Mouse (Mus musculus) neural tube, embryonic 11.5 days (tissue): ENCODE data around the gene Nbea. TPM values are rescaled to one million over a fixed set of nuclear protein-coding genes. Genes with fewer than 3 reads are reported as not detected.

Experiments used
- ATAC-seq: fragments of 200-750 bp; cut with Nextera tagmentation; 2 replicates; pipeline ENCODE4 v1.8.0; 2017; ENCODE audit warnings: moderate number of reproducible peaks, mild to moderate bottlenecking, moderate TSS enrichment, moderate library complexity; ENCODE audit not compliant: insufficient read depth, low FRiP score, low TSS enrichment
- DNase-seq: peaks from one replicate; pipeline ENCODE4 v3.0.0-alpha.2; 2015; ENCODE audit warnings: low spot score
- H3K27ac ChIP-seq: fragments of 300-500 bp; sonication (generic); 2 replicates; pipeline ENCODE4 v1.5.1; 2014; ENCODE audit warnings: low read depth, mild to moderate bottlenecking, low read length
- H3K27me3 ChIP-seq: fragments of 300-500 bp; sonication (generic); 2 replicates; pipeline ENCODE4 v1.6.1; 2014; ENCODE audit warnings: mild to moderate bottlenecking, low read length, mixed read lengths; ENCODE audit not compliant: control insufficient read depth, insufficient read depth
- H3K36me3 ChIP-seq: fragments of 300-500 bp; sonication (generic); 2 replicates; pipeline ENCODE4 v1.6.1; 2014; ENCODE audit warnings: mild to moderate bottlenecking, low read length, moderate library complexity, mixed read lengths; ENCODE audit not compliant: control insufficient read depth, insufficient read depth
- H3K4me1 ChIP-seq: fragments of 300-500 bp; sonication (generic); 2 replicates; pipeline ENCODE4 v1.6.1; 2014; ENCODE audit warnings: low read length, mixed read lengths; ENCODE audit not compliant: control insufficient read depth, insufficient read depth
- H3K4me2 ChIP-seq: fragments of 300-500 bp; sonication (generic); 2 replicates; pipeline ENCODE4 v1.6.1; 2014; ENCODE audit warnings: low read depth, mild to moderate bottlenecking, moderate library complexity
- H3K4me3 ChIP-seq: fragments of 300-500 bp; sonication (generic); 2 replicates; pipeline ENCODE4 v1.5.1; 2014; ENCODE audit warnings: low read depth, low read length
- H3K9ac ChIP-seq: fragments of 300-500 bp; sonication (generic); 2 replicates; pipeline ENCODE4 v1.6.1; 2014; ENCODE audit warnings: mild to moderate bottlenecking, low read length
- H3K9me3 ChIP-seq: fragments of 300-500 bp; sonication (generic); 2 replicates; pipeline ENCODE4 v1.6.1; 2016; ENCODE audit warnings: low read length; ENCODE audit not compliant: control insufficient read depth
- WGBS: fragments of 180-500 bp; shearing (Covaris S2); extraction: QIAGEN DNeasy Blood & Tissue Kit; methylation state at CpG from one replicate; pipeline ENCODE4 v1.1.7; 2014; 5-methylcytosine and 5-hydroxymethylcytosine counted together
- polyA plus RNA-seq: library from polyadenylated mRNA; unstranded; fragments of >200 nt; fragmentation: Nextera tagmentation; extraction: Ambion mirVana; gene quantifications from 2 replicates; pipeline ENCODE4 v1.2.1, GENCODE M21; 2014

The Nbea gene
- polyA plus RNA-seq, 1 experiment from 2014 or later = 18.8 TPM

DNA sequence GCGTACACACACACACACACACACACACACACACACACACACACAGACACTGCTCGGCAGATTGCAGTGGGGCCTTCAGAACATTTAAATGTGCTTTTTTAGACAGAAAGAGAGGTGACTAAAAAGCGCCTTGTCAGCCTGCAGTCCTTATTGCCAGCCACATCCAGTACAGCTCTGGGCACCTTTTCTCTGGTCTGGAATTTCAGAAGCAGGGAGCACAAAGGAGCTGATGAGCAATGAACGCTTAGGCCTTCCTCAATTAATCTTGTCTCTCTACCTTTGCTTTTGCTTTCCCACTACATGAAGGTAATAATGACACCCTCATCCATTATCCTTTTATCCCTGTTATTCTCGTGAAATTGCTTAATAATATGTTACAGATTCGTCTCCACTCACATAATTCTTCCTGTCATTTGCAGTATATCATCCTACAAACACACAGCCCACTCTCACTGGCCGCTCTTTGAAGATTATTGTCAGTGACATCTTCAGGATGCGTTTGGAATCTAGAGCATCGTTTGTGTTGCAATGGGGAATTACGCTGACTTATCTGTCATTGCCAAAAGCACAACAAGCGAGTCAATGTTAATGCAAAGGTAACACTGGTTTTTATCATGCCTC is 432.9 kb downstream of the Nbea start:
- no peak overlapping the region for H3K27ac ChIP-seq
- peaks cover 2% of the 10 kb centered on the region for H3K4me1 ChIP-seq

DNA sequence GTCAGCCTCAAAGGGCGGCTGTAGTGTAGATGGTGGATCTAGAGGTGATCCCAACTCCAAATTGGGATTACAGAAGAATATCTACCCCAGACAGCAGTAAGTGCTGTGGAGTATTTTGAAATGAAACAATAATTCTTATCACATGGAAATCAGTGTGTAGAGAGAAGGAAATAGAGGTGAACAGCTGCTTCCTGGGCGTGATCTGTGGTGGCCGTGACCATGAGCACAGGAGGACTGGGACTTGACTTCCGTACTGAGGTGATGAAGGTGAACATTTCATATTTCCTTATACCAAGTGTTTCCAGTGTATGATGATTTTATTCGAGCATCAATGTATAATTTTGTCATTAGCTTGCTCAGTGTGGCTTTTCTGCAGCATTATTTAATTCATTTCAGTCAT is 439.6 kb downstream of the Nbea start:
- no peak overlapping the region for H3K27ac ChIP-seq
- H3K4me3 ChIP-seq = no peak overlapping the region
- H3K9me3 ChIP-seq = no peaks in the 10 kb centered on the region
- ATAC-seq = no peak
- H3K9ac ChIP-seq = no peak overlapping the region
- no peak overlapping the region for H3K4me2 ChIP-seq
- H3K27me3 ChIP-seq = no peaks in the 10 kb centered on the region
- DNase-seq = no peak
- H3K36me3 ChIP-seq = no peaks in the 10 kb centered on the region
- 88% methylated on average over 5 of the region's 5 CpGs for WGBS
- H3K4me1 ChIP-seq = no peaks in the 10 kb centered on the region

More for the DNA sequence above, 432.9 kb downstream of the Nbea start:
- no peak overlapping the region for H3K9ac ChIP-seq
- 56% methylated on average over 11 of the region's 11 CpGs for WGBS
- H3K36me3 ChIP-seq = no peaks in the 10 kb centered on the region
- no peaks in the 10 kb centered on the region for H3K27me3 ChIP-seq
- H3K9me3 ChIP-seq = no peaks in the 10 kb centered on the region
- ATAC-seq (no peak), DNase-seq (no peak)
- no peak overlapping the region for H3K4me2 ChIP-seq
- H3K4me3 ChIP-seq = no peak overlapping the region

DNA sequence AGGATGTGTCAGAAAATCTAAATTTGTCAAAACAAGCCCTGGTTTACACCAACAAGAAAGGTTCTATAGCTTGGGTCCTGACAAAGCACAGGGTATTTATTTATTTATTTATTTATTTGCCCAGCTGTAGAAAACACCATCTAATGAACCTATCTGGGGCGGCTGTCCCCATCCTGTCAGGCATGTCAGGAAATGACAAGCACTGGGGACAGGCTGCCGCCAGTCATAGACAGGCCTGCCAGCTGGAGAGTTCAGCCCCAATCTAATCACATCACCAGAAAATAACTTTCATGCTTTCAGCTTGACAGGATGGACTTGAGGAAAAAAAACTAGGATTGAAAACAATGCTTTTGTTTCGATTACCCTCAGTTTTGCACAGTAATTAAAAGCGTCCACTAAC is 440.8 kb downstream of the Nbea start:
- H3K27me3 ChIP-seq = no peaks in the 10 kb centered on the region
- no peak overlapping the region for H3K4me2 ChIP-seq
- no peak overlapping the region for H3K27ac ChIP-seq
- H3K4me1 ChIP-seq = no peaks in the 10 kb centered on the region
- ATAC-seq = no peak
- WGBS = 88% methylated on average over 4 of the region's 4 CpGs
- no peaks in the 10 kb centered on the region for H3K36me3 ChIP-seq
- H3K9ac ChIP-seq = no peak overlapping the region
- no peak overlapping the region for H3K4me3 ChIP-seq
- no peaks in the 10 kb centered on the region for H3K9me3 ChIP-seq
- no peak for DNase-seq

DNA sequence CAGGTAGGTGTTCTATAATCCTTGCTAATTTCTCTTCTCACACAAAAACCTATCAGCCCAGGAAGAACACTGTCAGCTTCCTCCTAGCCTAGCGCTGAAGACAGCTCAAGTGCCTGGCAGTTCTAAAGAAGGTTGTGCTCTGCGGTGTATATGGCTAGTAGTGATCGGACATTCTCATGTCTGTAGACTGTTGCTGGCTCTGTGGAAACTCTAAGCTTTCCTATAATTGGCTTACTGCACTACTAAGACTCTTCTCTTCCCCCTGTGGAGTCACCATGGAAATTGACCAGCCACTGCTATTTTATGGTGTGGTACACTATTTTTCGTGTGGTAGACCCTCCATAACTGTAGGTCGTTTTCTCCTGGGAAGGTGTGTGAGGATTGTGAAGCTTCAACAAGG is 441.3 kb downstream of the Nbea start:
- Histone ChIP-seq H3K9me3 (no peaks in the 10 kb centered on the region), H3K36me3 (no peaks in the 10 kb centered on the region), H3K4me1 (no peaks in the 10 kb centered on the region), H3K27ac (no peak overlapping the region), H3K27me3 (no peaks in the 10 kb centered on the region), H3K9ac (no peak overlapping the region), H3K4me3 (no peak overlapping the region), H3K4me2 (no peak overlapping the region)
- ATAC-seq (no peak), DNase-seq (no peak)
- WGBS = 84% methylated on average over 5 of the region's 5 CpGs

DNA sequence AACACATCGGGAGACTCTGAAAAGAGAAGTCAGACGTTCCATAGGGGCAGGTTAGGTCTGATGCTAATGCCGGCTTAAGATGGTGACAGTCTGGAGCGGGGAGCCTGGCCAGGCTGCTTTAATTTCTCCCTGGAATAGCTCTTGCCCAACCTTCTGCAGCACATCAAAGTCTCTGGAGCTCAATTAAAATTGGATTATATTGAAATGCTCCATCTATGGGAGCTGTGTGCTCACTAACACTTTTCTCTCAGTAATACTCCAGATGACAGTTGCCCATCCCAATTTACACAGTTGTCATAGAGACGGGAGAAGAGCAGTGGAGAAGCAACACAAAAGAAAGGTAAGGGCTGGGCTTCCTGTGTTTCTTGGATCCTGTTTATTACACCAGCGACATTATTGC is 442.1 kb downstream of the Nbea start:
- 67% methylated on average over 6 of the region's 6 CpGs for WGBS
- H3K9me3 ChIP-seq = no peaks in the 10 kb centered on the region

DNA sequence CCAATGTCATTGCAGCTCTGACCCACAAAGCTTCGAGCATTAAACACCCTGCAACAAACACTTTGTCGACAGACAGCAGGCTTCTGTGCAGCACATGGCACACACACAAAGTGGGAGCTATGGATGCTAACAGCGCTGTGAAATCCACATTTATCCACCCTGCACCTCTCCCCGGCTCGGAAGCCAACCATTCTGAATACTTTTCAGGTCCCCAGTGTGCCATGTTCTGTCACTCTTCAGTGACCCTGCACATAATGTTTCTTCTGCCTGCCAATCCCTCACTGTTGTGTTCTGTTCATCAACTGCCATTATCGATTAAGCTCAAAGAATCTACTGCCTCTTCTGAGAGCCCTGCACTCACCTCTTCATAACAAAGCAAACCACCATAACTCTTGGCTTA is 449.8 kb downstream of the Nbea start:
- Histone ChIP-seq H3K9ac (no peak overlapping the region), H3K36me3 (no peaks in the 10 kb centered on the region), H3K4me1 (no peaks in the 10 kb centered on the region), H3K27me3 (no peaks in the 10 kb centered on the region), H3K4me3 (no peak overlapping the region), H3K9me3 (no peaks in the 10 kb centered on the region), H3K4me2 (no peak overlapping the region), H3K27ac (no peak overlapping the region)
- no peak for ATAC-seq
- no peak for DNase-seq
- 62% methylated on average over 6 of the region's 6 CpGs for WGBS

More for the DNA sequence above, 442.1 kb downstream of the Nbea start:
- ATAC-seq (no peak), DNase-seq (no peak)
- Histone ChIP-seq H3K9ac (no peak overlapping the region), H3K36me3 (no peaks in the 10 kb centered on the region), H3K27ac (no peak overlapping the region), H3K27me3 (no peaks in the 10 kb centered on the region), H3K4me2 (no peak overlapping the region), H3K4me1 (no peaks in the 10 kb centered on the region), H3K4me3 (no peak overlapping the region)

DNA sequence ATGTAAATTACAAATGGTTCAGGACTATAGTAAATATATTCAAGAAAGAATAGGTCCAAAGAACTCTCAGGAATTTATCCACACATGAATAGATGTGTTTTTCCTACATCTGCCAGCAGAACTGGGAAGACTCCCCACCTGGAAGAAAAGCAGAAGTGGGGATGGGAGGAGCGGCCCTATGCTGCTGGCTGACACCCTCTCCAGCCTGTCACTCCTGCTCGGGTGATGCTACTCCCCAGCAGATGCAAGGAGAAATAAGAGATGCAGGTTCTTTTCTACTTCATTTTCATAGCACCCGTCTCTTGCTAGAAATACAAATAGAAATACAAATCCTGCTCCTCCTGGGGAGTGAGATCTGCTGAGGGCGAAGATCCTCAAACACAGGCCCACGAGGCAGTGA is 453.0 kb downstream of the Nbea start:
- Histone ChIP-seq H3K36me3 (no peaks in the 10 kb centered on the region), H3K4me2 (no peak overlapping the region), H3K9ac (no peak overlapping the region), H3K9me3 (no peaks in the 10 kb centered on the region), H3K27me3 (no peaks in the 10 kb centered on the region), H3K4me1 (no peaks in the 10 kb centered on the region), H3K4me3 (no peak overlapping the region), H3K27ac (no peak overlapping the region)
- WGBS = 79% methylated on average over 5 of the region's 5 CpGs
- DNase-seq (no peak), ATAC-seq (no peak)

DNA sequence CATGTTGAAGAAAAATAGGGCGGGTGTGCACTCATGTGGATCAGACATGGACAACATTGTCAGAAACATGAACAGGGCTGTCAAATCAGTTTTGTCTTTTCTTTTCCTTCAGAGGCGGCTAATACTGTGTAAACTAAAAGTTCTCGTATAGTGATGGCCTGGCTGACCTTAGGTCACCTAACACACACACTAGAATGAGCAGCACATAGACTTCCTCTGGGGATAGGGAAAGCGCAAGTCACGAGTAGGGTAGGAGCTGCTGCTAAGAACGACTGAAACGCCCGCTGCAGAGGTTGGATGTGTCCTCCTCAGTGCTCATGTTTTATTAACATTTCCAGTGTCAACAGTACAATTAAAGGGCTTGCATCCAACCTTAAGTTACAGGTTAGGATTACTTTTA is 453.4 kb downstream of the Nbea start:
- ATAC-seq (no peak), DNase-seq (no peak)
- no peaks in the 10 kb centered on the region for H3K4me1 ChIP-seq
- WGBS = 65% methylated on average over 8 of the region's 8 CpGs
- H3K27ac ChIP-seq = no peak overlapping the region
- no peak overlapping the region for H3K4me2 ChIP-seq
- no peaks in the 10 kb centered on the region for H3K27me3 ChIP-seq
- H3K9me3 ChIP-seq = no peaks in the 10 kb centered on the region
- H3K4me3 ChIP-seq = no peak overlapping the region
- no peaks in the 10 kb centered on the region for H3K36me3 ChIP-seq
- H3K9ac ChIP-seq = no peak overlapping the region

DNA sequence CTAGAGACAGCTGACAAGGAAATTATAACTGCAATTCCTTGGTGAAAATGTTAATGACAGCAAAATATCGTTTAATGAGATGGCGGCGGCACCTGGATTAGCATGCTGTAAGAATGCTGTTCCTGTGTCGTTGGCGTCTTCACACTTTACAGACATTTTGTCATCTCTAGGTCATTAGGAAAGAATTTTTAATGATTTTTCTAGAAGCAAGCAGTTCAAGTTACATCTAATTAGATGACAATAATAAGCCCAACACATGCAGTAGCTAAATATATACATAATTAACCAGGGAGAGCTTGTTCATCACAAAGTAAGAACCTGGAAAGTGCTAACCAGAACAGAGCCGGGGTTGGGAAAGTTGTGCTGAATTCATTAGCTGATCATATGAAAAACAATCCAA is 469.2 kb downstream of the Nbea start:
- Histone ChIP-seq H3K9me3 (no peaks in the 10 kb centered on the region), H3K27ac (no peak overlapping the region), H3K9ac (no peak overlapping the region), H3K4me3 (no peak overlapping the region), H3K36me3 (no peaks in the 10 kb centered on the region), H3K4me2 (no peak overlapping the region), H3K27me3 (no peaks in the 10 kb centered on the region), H3K4me1 (no peaks in the 10 kb centered on the region)
- DNase-seq (no peak), ATAC-seq (no peak)
- 93% methylated on average over 6 of the region's 6 CpGs for WGBS
